Mouse (Mus musculus) NIH3T3 (cell line): ENCODE measurements around the gene Ppme1.

ENCODE experiments used
- DNase-seq: peaks from one replicate; pipeline ENCODE4 v3.0.0-alpha.2; 2012; ENCODE audit warnings: low read depth

The Ppme1 gene

DNA sequence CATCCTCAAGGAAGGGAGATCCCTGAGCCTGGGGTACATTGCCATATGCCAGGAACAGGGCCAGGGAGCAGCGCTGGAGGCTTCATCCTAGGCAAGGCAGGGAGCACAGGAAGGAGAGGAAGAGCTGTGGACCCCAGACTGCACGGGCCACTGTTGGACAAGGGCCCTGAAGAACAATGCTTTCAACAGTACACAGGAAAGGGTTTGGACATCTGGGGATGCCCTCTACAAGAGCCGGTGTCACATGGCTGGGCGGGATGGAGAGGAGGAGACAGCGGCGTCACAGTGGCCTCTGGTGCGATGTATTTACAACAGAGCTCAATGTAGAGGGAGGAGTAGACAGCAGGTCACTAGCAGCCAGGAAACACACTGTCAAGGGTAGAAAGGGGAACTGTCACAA, 44.6 kb downstream of the Ppme1 start:
- DNase-seq: no peak

DNA sequence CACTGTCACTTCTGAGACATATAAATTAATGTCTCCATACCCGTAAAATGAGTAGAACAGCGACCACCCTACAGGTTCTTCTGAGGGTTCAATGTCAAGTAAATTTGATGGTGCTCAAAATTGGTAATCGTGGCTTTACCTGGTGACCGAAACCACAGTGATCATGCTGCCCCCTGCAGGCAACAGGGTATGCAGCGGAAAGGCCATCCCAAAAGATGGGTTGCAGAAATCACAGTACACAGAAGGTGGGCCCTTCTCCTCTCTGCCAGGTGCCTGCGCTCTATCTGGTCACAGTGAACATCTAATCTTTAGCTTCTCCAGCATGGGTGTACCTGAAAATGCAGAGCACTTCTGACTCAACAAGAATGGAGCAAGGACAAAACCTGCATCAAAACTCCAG, 46.6 kb downstream of the Ppme1 start:
- peak; percentile 68 for DNase-seq

DNA sequence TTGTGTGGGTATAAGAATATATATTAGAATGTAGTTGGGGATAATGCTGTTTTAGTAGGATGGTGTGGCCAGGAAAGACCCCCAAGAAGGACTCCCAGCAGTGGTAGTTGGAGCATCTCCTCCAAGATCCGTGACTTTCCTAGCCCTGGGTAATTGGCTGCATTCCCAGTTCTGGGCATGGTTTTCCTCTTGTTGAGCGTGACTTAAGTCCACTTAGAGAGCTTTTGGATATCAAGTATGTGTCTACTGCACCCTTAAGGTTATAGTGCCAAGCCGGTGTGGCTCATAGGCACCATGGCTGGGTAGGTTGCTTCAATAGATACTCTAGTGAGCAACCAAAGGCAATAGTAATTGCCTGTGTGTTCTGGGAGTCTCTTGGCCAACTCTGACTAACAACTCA, 48.4 kb downstream of the Ppme1 start:
- no peak for DNase-seq

DNA sequence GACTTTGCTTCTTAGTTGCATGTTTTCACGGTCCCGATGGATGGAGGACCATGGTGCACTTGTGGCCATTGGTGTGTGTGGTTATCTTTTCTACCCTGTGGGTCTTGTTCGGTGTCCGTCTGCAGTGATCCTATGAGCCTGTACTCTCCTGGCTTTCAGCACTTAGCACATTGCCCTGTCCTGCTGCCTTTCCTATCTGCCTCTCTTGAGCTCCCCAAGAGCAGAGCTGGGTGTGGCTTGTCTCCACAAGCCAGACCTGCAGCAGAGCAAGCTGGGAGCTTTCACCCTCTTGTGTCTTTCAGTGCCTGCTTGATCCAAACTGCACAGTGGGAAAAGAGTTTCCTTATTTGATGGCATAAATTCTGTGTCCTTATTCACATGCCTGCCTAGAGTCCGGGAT, 54.6 kb downstream of the Ppme1 start:
- no peak for DNase-seq

DNA sequence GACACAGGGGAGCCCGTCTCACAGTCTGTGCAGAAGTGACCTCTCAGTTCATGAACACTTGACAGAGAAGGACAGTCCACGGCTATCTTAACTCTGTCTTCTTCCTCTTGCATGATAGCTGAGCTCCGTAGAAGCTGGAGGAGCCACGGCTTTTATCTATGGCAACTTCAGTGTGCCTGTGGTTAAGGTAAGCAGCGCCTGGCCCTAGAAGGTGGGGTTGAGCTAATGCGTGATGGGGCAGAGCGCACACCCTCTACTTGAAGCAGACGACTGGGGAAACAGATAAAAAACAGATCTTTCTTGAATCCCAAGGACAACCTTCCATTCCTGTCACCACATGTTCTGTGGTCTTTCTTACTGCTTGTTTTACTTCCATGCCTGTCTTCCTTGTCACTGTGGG, 55.2 kb downstream of the Ppme1 start:
- no peak for DNase-seq

- DNase-seq: peak; percentile 64
These were observed 59.4 kb downstream of the Ppme1 start for GRCm38 (mm10) chr7:100312716-100313115.

DNA sequence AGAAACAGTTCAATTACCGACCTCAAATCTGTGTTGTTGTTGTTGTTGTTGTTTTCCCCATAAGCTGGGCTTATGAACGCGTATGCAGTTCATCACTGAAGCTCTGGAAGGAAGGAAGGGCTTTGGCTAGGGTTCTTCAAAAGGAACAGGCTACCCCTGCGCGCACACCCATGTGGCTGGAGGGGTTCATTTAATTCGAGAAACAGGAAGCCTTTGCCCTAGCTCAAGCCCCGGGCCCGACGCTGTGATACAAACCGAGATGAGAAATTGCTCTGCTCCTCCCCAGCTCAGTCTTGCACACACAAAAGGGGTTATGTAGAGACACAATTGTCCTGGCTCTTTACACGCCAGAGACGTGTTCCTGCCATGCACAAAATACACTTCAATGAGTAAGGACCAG, 61.8 kb downstream of the Ppme1 start:
- no peak for DNase-seq

- DNase-seq: no peak
These were observed 62.4 kb downstream of the Ppme1 start for GRCm38 (mm10) chr7:100309679-100310078.

GRCm38 (mm10) chr7:100309216-100309615, 62.9 kb downstream of the Ppme1 start:
- DNase-seq: peak; percentile 90

- DNase-seq: no peak
These were observed 64.0 kb downstream of the Ppme1 start for GRCm38 (mm10) chr7:100307872-100308653.

DNA sequence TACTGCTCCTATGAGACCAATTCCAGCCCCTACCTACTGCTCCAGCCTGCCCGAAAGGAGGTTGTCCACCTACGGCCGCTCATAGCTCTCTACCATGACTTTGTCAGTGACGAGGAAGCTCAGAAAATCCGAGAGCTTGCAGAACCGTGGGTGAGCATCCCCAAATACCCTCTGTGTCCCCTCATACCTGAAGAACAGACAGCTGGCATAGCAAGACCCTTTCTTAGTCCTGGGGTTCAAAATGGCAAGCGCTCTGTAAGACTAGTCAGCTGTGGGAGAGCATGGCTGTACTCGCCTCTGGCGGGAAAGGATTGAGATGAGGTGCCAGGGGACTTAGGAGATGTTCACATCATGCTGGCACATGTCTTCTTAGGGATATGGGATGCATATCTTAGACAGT, 66.2 kb downstream of the Ppme1 start:
- no peak for DNase-seq

- peak; percentile 96 for DNase-seq
These were observed 69.8 kb downstream of the Ppme1 start for GRCm38 (mm10) chr7:100302316-100302715.

GRCm38 (mm10) chr7:100301390-100301789, 70.7 kb downstream of the Ppme1 start:
- no peak for DNase-seq

GRCm38 (mm10) chr7:100298861-100299510, 73.1 kb downstream of the Ppme1 start:
- DNase-seq: no peak

GRCm38 (mm10) chr7:100296699-100297098, 75.4 kb downstream of the Ppme1 start:
- DNase-seq: no peak

DNA sequence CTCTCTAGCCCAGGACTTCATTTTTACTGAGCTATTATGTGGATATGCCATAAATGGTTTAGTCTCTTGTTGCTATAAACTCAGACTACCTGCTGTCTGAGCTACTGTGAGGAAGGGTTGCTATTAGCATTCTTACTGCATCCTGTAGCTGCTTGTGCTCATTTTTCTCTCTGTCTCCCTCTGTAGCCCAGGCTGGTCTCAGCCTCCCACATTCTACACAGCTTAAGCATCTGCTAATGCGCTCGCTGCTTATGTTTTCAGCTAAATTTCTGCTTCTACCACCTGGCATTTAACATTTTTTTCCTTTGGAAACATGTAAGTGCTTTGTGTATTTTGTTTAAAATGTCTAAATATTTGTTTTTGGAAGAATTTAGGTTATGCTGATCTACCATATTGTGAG, 76.4 kb downstream of the Ppme1 start:
- no peak for DNase-seq

GRCm38 (mm10) chr7:100293546-100293945, 78.6 kb downstream of the Ppme1 start:
- no peak for DNase-seq

- peak; percentile 88 for DNase-seq
These were observed 83.5 kb downstream of the Ppme1 start for GRCm38 (mm10) chr7:100288622-100289021.

DNA sequence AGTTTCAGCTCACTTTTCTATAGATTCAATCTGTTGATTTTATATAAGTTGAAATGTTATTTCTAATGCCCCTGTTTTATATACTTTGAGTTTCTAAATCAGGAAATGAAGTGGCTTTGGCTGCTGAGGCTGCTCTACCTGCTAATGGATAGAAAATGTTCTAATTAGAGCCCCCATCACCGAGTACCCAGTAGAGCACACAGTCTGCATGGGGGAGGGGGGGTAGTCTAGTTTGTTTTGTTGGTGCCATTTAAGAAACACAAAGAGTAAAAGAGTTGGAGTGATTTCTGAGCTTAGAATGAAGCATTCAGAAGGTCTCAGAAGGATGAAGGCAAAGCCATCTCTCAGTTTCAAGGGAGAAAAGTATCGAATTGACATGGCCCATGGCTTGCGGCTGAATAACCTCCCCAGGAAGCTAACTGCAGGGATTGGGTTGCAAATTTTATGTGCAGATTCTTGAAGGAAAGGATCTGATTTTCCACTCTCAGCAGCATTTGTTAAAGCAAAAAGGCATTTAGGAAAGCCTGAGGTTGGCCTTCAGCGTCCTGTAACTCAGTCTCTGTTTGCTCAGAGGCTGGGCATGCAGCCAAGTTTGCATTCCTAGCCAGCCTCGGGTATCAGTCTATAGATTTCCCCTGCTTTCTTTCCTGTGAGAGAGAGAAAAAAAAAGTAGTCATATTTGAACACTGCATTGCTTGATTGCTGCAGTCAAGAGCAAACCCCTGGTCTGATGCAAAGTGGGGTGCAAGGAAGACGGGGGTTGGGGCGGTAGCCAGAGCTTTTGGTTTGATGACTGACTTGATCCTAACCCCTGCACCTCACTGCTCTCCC, 84.1 kb downstream of the Ppme1 start:
- peak; percentile 94 for DNase-seq

- DNase-seq: peak; percentile 52
These were observed 86.7 kb downstream of the Ppme1 start, which contains the start of gene P4ha3 for GRCm38 (mm10) chr7:100285383-100285782. TSS of gene P4ha3 (plus strand) at chr7:100285520.

DNA sequence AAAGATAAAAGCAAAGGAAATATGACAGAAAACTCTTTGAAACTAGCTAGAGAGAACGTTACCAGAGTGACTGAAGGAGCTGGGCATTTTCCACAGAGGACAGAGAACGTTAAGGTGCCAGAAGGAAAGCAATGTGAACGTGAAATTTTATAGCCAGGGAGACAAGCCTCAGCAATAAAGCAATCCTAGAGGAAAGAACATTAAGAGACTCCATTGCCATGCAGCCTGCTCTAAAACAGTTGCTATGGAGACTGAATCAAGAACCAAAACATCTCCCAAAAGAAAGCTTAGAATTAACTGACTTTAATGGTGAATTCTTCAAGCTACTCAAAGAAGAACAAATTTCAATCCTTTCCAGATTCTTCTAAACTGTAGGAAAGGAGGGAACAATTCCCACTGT, 88.8 kb downstream of the Ppme1 start:
- DNase-seq: no peak

DNA sequence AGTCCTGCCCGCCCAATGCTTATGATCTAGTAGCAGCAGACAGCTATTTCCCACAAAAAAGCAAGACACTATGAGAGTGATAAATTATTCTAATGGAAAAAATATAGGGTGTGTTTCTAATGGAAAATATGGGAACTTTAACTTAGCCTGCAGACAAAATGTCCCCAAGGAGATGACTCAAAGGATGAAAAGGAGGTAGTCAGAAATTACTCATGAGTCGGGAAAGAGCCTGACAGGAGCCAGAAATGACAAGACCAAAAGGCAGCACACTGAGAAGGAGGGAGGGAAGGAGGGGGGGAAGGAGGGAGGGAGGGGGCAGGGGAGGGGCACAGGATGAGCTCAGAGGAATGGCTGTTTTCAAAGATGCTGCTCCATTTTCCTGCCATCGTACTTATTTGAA, 90.5 kb downstream of the Ppme1 start:
- peak; percentile 65 for DNase-seq

DNA sequence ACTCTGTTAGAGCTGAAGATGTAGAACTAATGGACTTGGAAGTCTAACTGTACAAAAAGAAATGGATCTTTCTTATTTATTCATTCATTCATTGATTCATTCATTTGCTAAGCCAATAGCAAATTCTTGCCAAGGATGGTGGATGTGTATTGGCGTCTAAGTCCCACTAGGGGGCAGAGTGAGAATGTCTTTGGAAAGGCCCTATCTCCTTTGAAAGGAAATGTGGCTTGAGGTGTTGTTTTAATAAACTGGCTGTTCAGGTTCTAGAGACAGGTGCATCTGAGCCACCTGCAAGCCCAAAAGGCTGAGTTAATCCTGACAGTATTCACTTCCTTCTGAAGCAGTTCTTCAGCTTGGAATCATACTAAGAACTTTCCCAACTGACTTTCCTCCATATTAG, 92.3 kb downstream of the Ppme1 start:
- peak; percentile 80 for DNase-seq
